Mouse (Mus musculus): ENCODE results near the gene Tmcc3. TPM values are rescaled to one million over a fixed set of nuclear protein-coding genes. Genes with fewer than 3 reads are reported as not detected.
A peak's percentile ranks its signal among the peaks of the same experiment; 100 is the strongest.

Tmcc3 gene
- polyA plus RNA-seq, 1 experiment from 2014 or later: 42.9 TPM

- H3K36me3 ChIP-seq (ENCODE audit: inconsistent target): peaks cover 49% of the 10 kb centered on the region
- 92% methylated on average over 4 of the region's 4 CpGs for WGBS (ENCODE audit: missing documents)
- no peak overlapping the region for H3K27ac ChIP-seq
- peaks cover 67% of the 10 kb centered on the region; the same call in 1 of the 2 replicates for H3K79me2 ChIP-seq (ENCODE audit: inconsistent target)
- no peak overlapping the region for H3K4me3 ChIP-seq (ENCODE audit: inconsistent target)
Observed at GRCm38 (mm10) chr10:94376941-94377340, 65.2 kb downstream of the Tmcc3 start.

- peaks cover 55% of the 10 kb centered on the region for H3K36me3 ChIP-seq (ENCODE audit: inconsistent target)
- H3K4me3 ChIP-seq (ENCODE audit: inconsistent target): no peak overlapping the region
- peak overlapping the region; percentile 81 for H3K27ac ChIP-seq
- H3K79me2 ChIP-seq (ENCODE audit: inconsistent target): peaks cover 75% of the 10 kb centered on the region; the same call in 1 of the 2 replicates
- 31% methylated on average over 10 of the region's 10 CpGs for WGBS (ENCODE audit: missing documents)
Observed at GRCm38 (mm10) chr10:94377844-94378243, 66.1 kb downstream of the Tmcc3 start.

- no peak overlapping the region for H3K4me3 ChIP-seq (ENCODE audit: inconsistent target)
- H3K36me3 ChIP-seq (ENCODE audit: inconsistent target): peaks cover 58% of the 10 kb centered on the region
- H3K27ac ChIP-seq: peak overlapping the region; percentile 81
- 9% methylated on average over 13 of the region's 13 CpGs for WGBS (ENCODE audit: missing documents)
- H3K79me2 ChIP-seq (ENCODE audit: inconsistent target): peaks cover 77% of the 10 kb centered on the region; the same call in 1 of the 2 replicates
Observed at GRCm38 (mm10) chr10:94378383-94378782, 66.6 kb downstream of the Tmcc3 start.

- H3K27ac ChIP-seq: no peak overlapping the region
- WGBS (ENCODE audit: missing documents): 100% methylated on average over 1 of the region's 2 CpGs
- peaks cover 76% of the 10 kb centered on the region; the same call in 1 of the 2 replicates for H3K79me2 ChIP-seq (ENCODE audit: inconsistent target)
- H3K4me3 ChIP-seq (ENCODE audit: inconsistent target): no peak overlapping the region
- peaks cover 60% of the 10 kb centered on the region for H3K36me3 ChIP-seq (ENCODE audit: inconsistent target)
Observed at GRCm38 (mm10) chr10:94380082-94380481, 68.3 kb downstream of the Tmcc3 start.

- peak overlapping the region; percentile 22; the same call in 1 of the 2 replicates for H3K27ac ChIP-seq
- 71% methylated on average over 9 of the region's 9 CpGs for WGBS (ENCODE audit: missing documents)
- H3K79me2 ChIP-seq (ENCODE audit: inconsistent target): peaks cover 76% of the 10 kb centered on the region; the same call in 1 of the 2 replicates
- peaks cover 58% of the 10 kb centered on the region for H3K36me3 ChIP-seq (ENCODE audit: inconsistent target)
- no peak overlapping the region for H3K4me3 ChIP-seq (ENCODE audit: inconsistent target)
Observed at GRCm38 (mm10) chr10:94380662-94381392, 69.1 kb downstream of the Tmcc3 start.

GRCm38 (mm10) chr10:94381393-94381740 lies 69.6 kb downstream of the Tmcc3 start:
- H3K27ac ChIP-seq: 0 out of 2 replicates have a peak overlapping the region, but pooled peaks have one; percentile 22
- H3K4me3 ChIP-seq (ENCODE audit: inconsistent target): no peak overlapping the region
- H3K79me2 ChIP-seq (ENCODE audit: inconsistent target): peaks cover 76% of the 10 kb centered on the region; the same call in 1 of the 2 replicates
- peaks cover 58% of the 10 kb centered on the region for H3K36me3 ChIP-seq (ENCODE audit: inconsistent target)
- WGBS (ENCODE audit: missing documents): 56% methylated on average over 4 of the region's 4 CpGs

GRCm38 (mm10) chr10:94382618-94383017 lies 70.9 kb downstream of the Tmcc3 start:
- 95% methylated on average over 14 of the region's 14 CpGs for WGBS (ENCODE audit: missing documents)
- peaks cover 59% of the 10 kb centered on the region for H3K36me3 ChIP-seq (ENCODE audit: inconsistent target)
- no peak overlapping the region for H3K4me3 ChIP-seq (ENCODE audit: inconsistent target)
- peaks cover 82% of the 10 kb centered on the region; the same call in 1 of the 2 replicates for H3K79me2 ChIP-seq (ENCODE audit: inconsistent target)
- no peak overlapping the region for H3K27ac ChIP-seq

GRCm38 (mm10) chr10:94383565-94383964 lies 71.8 kb downstream of the Tmcc3 start:
- Histone ChIP-seq H3K36me3 (ENCODE audit: inconsistent target) (peaks cover 64% of the 10 kb centered on the region), H3K4me3 (ENCODE audit: inconsistent target) (no peak overlapping the region), H3K79me2 (ENCODE audit: inconsistent target) (peaks cover 85% of the 10 kb centered on the region; the same call in 1 of the 2 replicates), H3K27ac (no peak overlapping the region)
- 83% methylated on average over 6 of the region's 6 CpGs for WGBS (ENCODE audit: missing documents)

GRCm38 (mm10) chr10:94389219-94389618 lies 77.5 kb downstream of the Tmcc3 start:
- H3K36me3 ChIP-seq (ENCODE audit: inconsistent target): peaks cover 54% of the 10 kb centered on the region
- H3K4me3 ChIP-seq (ENCODE audit: inconsistent target): no peak overlapping the region
- H3K79me2 ChIP-seq (ENCODE audit: inconsistent target): peaks cover 44% of the 10 kb centered on the region; the same call in 1 of the 2 replicates
- H3K27ac ChIP-seq: no peak overlapping the region
- WGBS (ENCODE audit: missing documents): 76% methylated on average over 6 of the region's 6 CpGs

- Histone ChIP-seq H3K27ac (no peak overlapping the region), H3K36me3 (ENCODE audit: inconsistent target) (peaks cover 57% of the 10 kb centered on the region), H3K79me2 (ENCODE audit: inconsistent target) (peaks cover 26% of the 10 kb centered on the region; the same call in 1 of the 2 replicates), H3K4me3 (ENCODE audit: inconsistent target) (no peak overlapping the region)
- 90% methylated on average over 5 of the region's 5 CpGs for WGBS (ENCODE audit: missing documents)
Observed at GRCm38 (mm10) chr10:94391049-94391448, 79.3 kb downstream of the Tmcc3 start.

- H3K79me2 ChIP-seq (ENCODE audit: inconsistent target): peaks cover 8% of the 10 kb centered on the region; the same call in 1 of the 2 replicates
- H3K4me3 ChIP-seq (ENCODE audit: inconsistent target): no peak overlapping the region
- H3K27ac ChIP-seq: no peak overlapping the region
- H3K36me3 ChIP-seq (ENCODE audit: inconsistent target): peaks cover 66% of the 10 kb centered on the region
Observed at GRCm38 (mm10) chr10:94394286-94394685, 82.5 kb downstream of the Tmcc3 start.

GRCm38 (mm10) chr10:94397833-94398596 lies 86.3 kb downstream of the Tmcc3 start:
- H3K36me3 ChIP-seq (ENCODE audit: inconsistent target): peaks cover 75% of the 10 kb centered on the region
- no peak overlapping the region for H3K27ac ChIP-seq
- H3K4me3 ChIP-seq (ENCODE audit: inconsistent target): no peak overlapping the region
- 90% methylated on average over 11 of the region's 11 CpGs for WGBS (ENCODE audit: missing documents)
- no peaks in the 10 kb centered on the region for H3K79me2 ChIP-seq (ENCODE audit: inconsistent target)

GRCm38 (mm10) chr10:94400895-94401294 lies 89.1 kb downstream of the Tmcc3 start:
- Histone ChIP-seq H3K36me3 (ENCODE audit: inconsistent target) (peaks cover 59% of the 10 kb centered on the region), H3K27ac (no peak overlapping the region), H3K79me2 (ENCODE audit: inconsistent target) (no peaks in the 10 kb centered on the region), H3K4me3 (ENCODE audit: inconsistent target) (no peak overlapping the region)
- 96% methylated on average over 8 of the region's 8 CpGs for WGBS (ENCODE audit: missing documents)

GRCm38 (mm10) chr10:94405456-94405855 lies 93.7 kb downstream of the Tmcc3 start:
- H3K4me3 ChIP-seq (ENCODE audit: inconsistent target): no peak overlapping the region
- 43% methylated on average over 3 of the region's 3 CpGs for WGBS (ENCODE audit: missing documents)
- peaks cover 41% of the 10 kb centered on the region for H3K36me3 ChIP-seq (ENCODE audit: inconsistent target)
- no peaks in the 10 kb centered on the region; the same call in 1 of the 2 replicates for H3K79me2 ChIP-seq (ENCODE audit: inconsistent target)
- H3K27ac ChIP-seq: no peak overlapping the region

GRCm38 (mm10) chr10:94406821-94407220 lies 95.1 kb downstream of the Tmcc3 start:
- H3K4me3 ChIP-seq (ENCODE audit: inconsistent target): no peak overlapping the region
- WGBS (ENCODE audit: missing documents): 97% methylated on average over 7 of the region's 7 CpGs
- no peaks in the 10 kb centered on the region; the same call in 1 of the 2 replicates for H3K79me2 ChIP-seq (ENCODE audit: inconsistent target)
- H3K36me3 ChIP-seq (ENCODE audit: inconsistent target): peaks cover 28% of the 10 kb centered on the region
- no peak overlapping the region for H3K27ac ChIP-seq
